Mouse (Mus musculus) gastrocnemius, postnatal 10 days (tissue): ENCODE data around the gene Pex13. TPM values are rescaled to one million over a fixed set of nuclear protein-coding genes. Genes with fewer than 3 reads are reported as not detected.

Source experiments
- DNase-seq: peaks from one replicate; pipeline ENCODE4 v3.0.0; 2021; ENCODE audit warnings: mixed read lengths
- long read RNA-seq, 2 experiments: library from polyadenylated mRNA; stranded (forward); transcript quantifications; one replicate each; pipeline ENCODE4 v2.0.0; 2021
- total RNA-seq, 2 experiments: library from RNA; stranded (reverse); gene quantifications; 2 replicates each; pipeline ENCODE4 v1.2.3; 2021

Gene Pex13
- total RNA-seq = 10 to 100 TPM; 16.9 to 22.0 TPM
- long read RNA-seq, experiment 1, full-length matches to known transcripts = 36 of 39 reads
- long read RNA-seq, experiment 1, partial matches to known transcripts = 1 of 39 reads
- long read RNA-seq, experiment 1, other reads (novel, unspliced or antisense) = 2 of 39 reads
- long read RNA-seq, experiment 2, full-length matches to known transcripts = 34 of 35 reads
- long read RNA-seq, experiment 2, partial matches to known transcripts = 0 of 35 reads
- long read RNA-seq, experiment 2, other reads (novel, unspliced or antisense) = 1 of 35 reads

DNA sequence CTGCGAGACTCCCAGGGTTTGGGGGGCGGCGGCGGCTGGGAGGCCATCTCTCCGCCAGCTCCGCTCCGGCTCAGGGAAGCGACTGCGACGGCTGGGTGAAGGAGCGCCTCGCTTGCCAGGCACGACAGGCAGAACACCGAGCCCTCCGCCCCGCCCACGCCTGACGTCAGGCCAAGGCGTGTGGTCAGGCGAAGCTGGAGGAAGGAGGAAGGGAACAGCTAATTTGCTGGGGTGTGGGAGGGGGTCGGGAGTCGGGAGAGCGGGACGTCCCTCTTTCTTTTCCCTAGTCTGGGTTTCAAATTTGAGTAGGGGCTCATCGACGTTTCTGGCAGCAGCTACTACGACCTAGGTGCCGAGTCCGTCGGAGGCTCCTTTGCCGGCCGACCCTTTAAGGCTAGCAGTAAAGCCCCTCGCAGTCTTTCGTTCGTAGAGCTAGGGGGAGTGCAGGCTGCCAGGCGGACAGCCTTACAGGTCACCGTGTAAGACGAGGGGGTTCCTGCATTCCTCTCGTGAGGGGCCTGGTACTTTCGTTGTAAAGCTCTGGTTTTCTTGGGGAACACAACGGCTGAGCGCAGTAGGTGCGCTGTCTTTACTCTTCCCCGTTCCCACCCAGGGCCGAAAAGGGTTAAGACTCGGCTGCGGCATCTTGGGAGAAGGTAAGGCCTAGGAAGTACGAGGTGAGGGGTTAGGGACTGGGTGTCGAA, at the start of gene Pex13:
Gene Pex13 (minus strand): TSS at position 162 of the 704 bp plus-strand sequence.
- DNase-seq = peak; percentile 90

- no peak for DNase-seq
Observed at GRCm38 (mm10) chr11:23712299-23712698, 46.5 kb upstream of the Pex13 start.

DNA sequence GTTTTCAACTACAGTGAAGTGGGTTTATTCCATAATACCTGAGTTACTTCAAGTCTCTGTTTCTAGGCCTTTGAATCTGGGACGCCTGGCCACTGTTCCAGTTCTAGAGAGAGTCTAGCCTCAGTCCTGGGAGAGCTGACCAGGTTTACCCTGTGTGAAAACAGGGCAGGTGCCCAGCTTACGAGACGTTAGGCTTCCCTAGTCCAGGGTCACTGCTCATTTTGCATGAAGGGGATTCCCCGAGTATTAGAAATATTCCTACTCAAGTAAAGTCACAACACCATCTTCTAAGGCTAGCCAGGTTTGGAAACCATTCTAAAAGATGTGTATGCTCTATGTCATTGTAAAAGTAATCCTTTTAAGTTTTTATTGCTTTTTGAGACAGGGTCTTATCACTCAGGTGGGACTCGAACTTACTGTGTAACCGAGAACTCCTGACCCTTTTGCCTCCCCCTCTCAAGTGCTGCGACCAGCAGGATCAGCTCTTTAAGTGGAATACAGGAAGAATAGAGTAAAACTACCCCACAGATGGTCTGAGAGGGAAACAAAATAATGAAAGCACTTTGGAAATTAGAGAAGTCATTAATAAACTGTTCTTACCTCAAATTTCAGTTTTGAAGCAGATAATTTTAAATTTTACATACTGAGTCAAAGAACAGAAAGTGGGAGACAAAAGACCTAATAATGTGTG, 39.0 kb upstream of the Pex13 start:
- DNase-seq = no peak

GRCm38 (mm10) chr11:23701831-23702230, 36.1 kb upstream of the Pex13 start:
- no peak for DNase-seq

DNA sequence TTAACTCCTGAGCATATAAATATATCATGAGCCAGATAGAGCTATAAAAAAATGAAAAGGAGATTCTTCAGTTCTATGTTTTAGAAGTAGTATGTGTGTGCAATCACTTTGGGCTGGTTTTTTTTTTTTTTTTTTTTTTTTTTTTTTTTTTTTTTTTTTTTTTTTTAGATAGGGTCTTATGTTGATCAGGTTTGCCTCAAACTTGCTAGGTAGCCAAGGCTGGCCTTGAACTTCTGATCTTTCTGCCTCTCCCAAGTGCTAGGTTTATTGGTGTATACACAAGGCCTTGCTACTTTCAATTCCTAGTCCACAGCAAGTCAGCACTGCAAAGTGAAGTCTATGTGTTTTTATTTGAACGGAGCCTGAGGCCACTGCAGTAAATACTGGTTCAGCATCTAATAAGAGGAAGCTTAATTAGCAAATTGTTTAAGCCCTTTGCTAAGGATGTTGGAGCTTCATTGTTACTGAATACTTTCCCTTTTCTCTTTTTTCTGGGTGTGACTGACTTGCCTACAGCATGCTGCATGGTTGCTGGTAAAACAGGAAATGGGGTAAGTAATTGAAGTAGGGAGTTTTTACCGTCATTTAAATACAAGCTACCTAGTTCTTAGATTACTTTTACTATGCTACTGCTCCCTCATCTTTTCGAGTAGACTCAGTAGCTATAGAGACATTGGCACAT, 33.8 kb upstream of the Pex13 start:
- no peak for DNase-seq

GRCm38 (mm10) chr11:23698526-23698925, 32.8 kb upstream of the Pex13 start:
- DNase-seq = no peak

DNA sequence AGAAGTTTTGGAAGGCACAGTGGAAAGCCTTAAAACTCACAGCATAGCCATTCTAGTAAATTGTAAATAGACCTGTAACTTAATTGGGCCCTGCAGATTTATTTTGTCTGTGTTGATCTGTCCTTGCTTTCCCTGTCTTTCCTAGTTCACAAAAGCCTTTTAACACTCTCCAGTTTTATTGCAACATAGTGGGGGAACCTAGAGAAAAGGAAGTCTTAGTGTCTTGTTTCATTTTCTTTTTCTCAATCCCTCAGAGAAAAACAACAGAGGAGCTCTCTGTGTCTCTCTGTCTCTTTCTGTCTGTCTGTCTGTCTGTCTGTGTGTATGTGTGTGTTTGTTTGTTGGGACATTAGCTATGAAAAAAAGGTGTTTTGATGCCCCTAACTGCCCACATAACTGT, 30.1 kb upstream of the Pex13 start:
- DNase-seq = no peak

DNA sequence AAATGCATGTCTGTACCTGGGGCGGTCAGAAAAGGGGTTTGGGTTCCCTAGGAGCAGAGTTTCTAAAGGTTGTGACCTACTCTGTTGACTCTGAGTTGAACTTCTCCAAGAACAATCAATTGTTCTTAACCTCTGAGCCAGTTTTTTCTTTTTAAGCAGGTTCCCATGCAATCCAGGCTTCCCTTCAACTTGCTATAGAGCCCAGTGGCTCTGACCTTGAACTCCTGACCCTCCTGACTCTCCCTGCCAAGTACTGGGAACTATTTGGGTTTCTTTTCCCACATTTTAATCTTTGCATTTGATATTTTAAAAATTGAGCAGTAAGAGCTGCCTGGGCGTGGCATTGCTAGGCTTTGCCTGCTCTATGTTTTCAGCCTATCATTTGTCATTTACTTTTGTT, 27.5 kb upstream of the Pex13 start:
- no peak for DNase-seq

DNA sequence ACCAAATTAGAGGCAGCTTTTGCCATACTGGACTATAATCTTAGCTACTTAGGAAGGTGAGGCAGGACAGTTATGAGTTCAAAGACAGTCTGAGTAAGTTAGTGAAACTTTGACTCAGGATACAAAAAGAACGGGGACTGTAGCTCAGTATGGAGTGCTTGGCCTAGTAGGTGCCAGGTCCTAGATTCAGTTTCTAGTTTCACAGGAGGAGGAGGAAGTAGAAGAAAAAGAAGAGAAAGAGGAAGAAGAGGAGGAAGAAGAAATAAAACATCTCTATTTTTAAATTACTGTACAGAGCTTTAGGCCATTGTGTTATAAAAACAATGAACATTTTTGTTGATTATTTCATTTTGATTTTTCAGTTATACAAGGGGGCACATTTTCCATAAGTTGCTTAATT, 22.3 kb upstream of the Pex13 start:
- DNase-seq = no peak

DNA sequence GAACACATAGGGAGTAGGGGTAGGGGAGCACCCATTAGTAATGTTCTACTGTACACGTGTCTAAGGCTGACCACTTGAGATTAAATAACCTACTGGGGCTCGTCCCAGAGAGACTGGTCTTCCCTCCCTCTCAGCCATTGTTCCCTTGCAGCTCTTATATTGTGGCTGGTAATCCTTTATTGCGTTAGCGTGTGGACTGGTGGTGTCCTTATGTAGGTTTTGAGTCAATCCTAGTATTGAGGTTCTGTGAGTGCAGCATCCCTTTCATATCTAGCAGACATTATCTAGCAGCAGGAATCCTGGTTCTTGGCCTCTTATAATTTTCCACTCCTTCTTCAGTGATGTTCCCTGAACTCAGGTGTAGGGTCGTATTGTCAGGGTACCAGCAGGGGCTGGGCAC, 20.9 kb upstream of the Pex13 start:
- no peak for DNase-seq

DNA sequence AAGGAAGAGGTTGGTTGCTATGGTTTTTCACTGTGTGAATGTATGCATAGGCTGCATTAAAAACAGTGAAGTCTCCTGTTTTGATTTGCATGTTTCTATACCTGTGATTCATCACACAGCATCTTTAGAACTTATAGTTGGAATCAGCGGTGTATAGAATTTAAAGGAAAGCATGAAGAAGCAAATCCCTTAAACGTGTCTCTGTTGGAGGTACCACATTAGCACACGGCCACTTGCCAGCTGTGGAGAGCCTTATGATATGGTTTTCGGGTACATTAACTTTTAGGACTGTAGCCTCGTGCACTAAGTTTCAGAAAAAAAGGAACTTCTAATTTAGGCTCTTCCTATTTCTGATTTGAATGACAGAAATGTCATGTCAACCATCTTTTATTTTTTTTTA, 16.8 kb upstream of the Pex13 start:
- no peak for DNase-seq

DNA sequence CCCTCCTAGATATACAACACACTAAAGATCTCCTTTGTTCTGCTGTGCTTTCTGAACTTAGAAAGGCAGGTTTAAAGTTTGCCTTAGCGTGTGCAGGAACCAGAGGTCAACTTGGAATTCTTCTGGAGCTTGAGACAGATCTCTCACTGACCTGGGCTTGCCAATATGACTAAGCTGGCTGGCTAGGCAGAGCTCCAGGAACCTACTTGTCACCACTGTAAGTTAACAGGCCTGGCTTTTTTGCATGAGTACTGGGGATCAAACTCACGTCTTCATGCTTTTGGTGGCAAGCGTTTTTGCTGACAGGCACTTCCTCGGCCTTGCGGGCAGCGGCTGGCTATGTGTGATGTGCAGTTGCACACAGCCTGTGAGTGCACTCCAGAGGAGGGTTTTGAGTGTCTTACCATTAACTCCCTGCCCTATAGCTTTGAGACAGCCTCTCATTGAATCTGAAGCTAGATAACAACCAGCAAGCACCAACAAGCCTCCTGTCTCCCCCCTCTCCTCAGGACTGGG, 14.7 kb upstream of the Pex13 start:
- no peak for DNase-seq

DNA sequence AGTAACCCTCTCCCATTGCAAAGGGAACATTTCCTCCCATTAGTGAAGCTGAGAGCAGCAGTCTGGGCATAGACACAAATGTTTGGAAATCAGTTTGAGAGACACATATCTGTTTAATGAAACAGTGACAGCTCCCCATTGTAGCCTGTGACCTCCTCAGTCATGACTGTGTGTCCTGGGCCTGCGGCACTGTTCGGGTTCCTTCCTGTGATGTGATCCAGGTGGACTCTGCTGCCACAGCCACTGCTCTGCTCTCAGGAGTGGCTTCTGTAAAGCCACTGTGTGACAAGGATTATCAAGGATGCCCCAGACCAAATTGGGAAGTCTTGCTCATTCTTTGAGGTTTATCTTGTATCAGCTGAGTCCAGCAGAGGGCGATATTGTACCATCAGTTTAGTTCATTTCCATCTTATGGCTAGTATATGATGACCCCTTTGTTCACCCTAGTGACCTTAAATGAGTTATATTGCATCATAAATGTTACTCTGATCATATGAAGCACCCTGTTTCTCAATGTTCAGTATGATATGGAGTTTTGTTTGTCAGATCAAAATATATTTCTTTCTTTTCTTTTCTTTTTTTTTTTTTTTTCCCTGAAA, 13.4 kb upstream of the Pex13 start:
- DNase-seq = peak; percentile 59

- no peak for DNase-seq
Observed at GRCm38 (mm10) chr11:23676100-23676499, 10.3 kb upstream of the Pex13 start.

DNA sequence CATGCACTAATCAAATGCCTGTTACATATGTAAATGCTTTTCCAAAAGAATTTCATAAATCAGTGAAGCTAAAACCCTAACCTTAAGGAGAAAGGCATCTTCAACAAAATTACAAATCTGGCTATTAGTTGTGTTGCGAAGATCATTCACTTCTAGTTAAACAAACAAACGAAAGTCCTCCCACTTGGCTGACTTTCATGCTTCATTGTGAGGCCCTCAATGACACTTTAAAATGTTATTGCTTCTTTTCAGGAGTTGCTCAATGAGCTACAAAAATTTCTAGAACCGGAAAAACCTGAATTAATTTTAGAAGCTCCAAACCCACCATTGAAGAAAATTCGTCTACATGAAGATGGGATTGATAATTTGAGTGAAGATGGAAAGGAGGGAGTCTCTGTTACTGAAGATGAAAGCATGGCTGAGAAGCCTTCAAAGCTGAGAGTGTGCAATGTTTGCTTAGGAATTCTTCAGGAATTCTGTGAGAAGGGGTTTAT, 6.5 kb upstream of the Pex13 start:
- no peak for DNase-seq

DNA sequence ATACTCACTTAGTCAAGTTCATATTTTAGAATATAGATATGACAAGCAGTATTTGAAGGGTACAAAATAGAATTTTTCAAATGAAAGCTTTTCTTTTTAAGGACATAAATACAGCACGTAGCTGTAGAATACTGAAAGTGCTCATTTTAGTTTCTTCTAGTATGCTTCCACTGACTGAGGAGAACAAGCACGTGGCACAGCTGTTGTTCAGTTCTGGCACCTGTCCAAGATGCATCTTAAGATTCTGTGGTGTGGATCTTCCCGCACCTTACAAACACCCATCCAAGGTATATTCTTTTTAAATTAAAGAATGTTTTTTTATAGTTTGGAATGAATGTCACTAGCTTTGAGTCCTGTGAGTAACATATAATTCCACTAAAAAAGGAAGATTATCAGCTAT, 1.4 kb upstream of the Pex13 start:
- no peak for DNase-seq

- DNase-seq = no peak
Observed at GRCm38 (mm10) chr11:23666526-23666925, 767 bp upstream of the Pex13 start.

- no peak for DNase-seq
Observed at GRCm38 (mm10) chr11:23665311-23665786, 410 bp downstream of the Pex13 start, which contains the start of gene Pus10. Gene Pus10 (plus strand): TSS chr11:23665674.

DNA sequence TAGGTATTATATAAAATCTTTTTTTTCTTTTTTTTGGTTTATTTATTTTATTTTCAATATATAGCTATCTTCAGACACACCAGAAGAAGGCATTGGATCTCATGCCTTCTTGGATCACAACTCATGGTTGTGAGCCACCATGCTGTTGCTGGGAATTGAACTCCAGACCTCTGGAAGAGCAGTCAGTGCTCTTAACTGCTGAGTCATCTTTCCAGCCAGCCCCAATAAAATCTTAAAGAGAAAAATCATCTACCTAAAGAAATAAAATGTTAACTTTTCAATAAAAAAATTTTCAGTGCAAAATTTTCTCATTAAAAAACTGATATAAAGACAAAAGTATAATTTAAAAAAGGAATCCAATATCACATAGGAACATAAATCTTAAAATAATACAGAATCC, 1.5 kb downstream of the Pex13 start:
- no peak for DNase-seq

- DNase-seq = no peak
Observed at GRCm38 (mm10) chr11:23657791-23658190, 8.0 kb downstream of the Pex13 start.

DNA sequence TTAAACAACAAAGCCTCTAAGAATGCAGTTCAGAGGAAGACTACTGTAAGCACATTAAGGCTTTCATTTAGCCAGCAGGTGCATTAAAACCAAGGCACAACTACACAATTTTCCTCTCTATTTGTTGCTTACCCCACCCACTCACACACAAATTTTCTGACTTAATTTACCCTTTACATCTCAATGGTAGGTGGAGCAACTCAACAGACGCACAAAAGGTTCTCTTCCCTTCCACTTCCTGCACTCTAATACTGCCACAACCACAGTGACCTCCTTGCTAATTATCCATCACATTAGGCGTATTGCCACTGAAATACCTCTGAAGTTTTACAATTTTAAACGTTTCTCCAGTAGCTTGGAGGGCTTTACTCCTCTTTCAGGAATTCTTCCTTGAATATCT, 12.1 kb downstream of the Pex13 start:
- no peak for DNase-seq

DNA sequence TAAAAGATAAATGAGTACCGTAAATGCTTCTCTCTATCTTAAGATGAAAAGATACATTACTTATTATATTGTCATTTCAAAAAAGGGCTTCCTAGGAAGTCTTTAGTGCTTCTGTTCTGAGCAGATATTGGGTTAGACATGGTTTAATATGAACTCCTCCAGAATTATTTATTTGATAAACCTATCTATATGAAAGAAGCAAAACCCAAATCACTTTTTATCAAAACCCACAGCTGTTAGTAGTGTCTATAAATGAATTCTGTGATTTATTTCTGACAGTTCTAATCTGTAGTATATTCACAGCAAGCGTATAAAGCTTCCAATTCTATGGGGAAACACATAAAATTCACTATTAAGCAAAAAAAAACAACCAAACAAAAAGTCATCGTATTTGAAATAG, 17.9 kb downstream of the Pex13 start:
- DNase-seq = no peak
